Mouse (Mus musculus): ENCODE measurements around the gene Ube3a. TPM values are rescaled to one million over a fixed set of nuclear protein-coding genes. Genes with fewer than 3 reads are reported as not detected.

Ube3a gene
- polyA plus RNA-seq, 1 experiment from 2014 or later: 84.6 TPM

GRCm38 (mm10) chr7:59230304-59230703, 1.8 kb downstream of the Ube3a start:
- H3K27ac ChIP-seq (replicated peaks): no peak overlapping the region
- H3K9me3 ChIP-seq (ENCODE audit: control insufficient read depth, low read length): no peaks in the 10 kb centered on the region
- no peak overlapping the region for H3K9ac ChIP-seq (ENCODE audit: low read length)

GRCm38 (mm10) chr7:59230768-59231167, 2.2 kb downstream of the Ube3a start:
- Histone ChIP-seq H3K9me3 (ENCODE audit: control insufficient read depth, low read length) (no peaks in the 10 kb centered on the region), H3K4me2 (replicated peaks; ENCODE audit: low read depth) (peak overlapping the region; percentile 21; the same call in 1 of the 2 replicates), H3K9ac (ENCODE audit: low read length) (no peak overlapping the region), H3K36me3 (ENCODE audit: control insufficient read depth, insufficient read depth, low read length) (no peaks in the 10 kb centered on the region), H3K4me3 (ENCODE audit: low read depth, low read length) (no peak overlapping the region), H3K27me3 (ENCODE audit: control insufficient read depth, insufficient read depth, low read length) (no peaks in the 10 kb centered on the region), H3K27ac (replicated peaks) (no peak overlapping the region), H3K4me1 (replicated peaks; ENCODE audit: control insufficient read depth, insufficient read depth) (no peaks in the 10 kb centered on the region)
- 59% methylated on average over 5 of the region's 5 CpGs for WGBS
- DNase-seq (ENCODE audit: low spot score) (no peak), ATAC-seq (ENCODE audit: low FRiP score, low TSS enrichment) (no peak)
- TF ChIP-seq CTCF (IDR thresholded peaks at IDR 0.05; ENCODE audit: low read depth) (no peak), EP300 (optimal IDR thresholded peaks at IDR 0.05) (no peak)

More at GRCm38 (mm10) chr7:59230304-59230703, 1.8 kb downstream of the Ube3a start:
- H3K4me2 ChIP-seq (replicated peaks; ENCODE audit: low read depth): peak overlapping the region; percentile 66
- peak overlapping the region; percentile 94 for H3K4me3 ChIP-seq (ENCODE audit: low read depth, low read length)
- TF ChIP-seq EP300 (optimal IDR thresholded peaks at IDR 0.05): no peak
- no peak for TF ChIP-seq CTCF (IDR thresholded peaks at IDR 0.05; ENCODE audit: low read depth)
- ATAC-seq (ENCODE audit: low FRiP score, low TSS enrichment) (no peak), DNase-seq (ENCODE audit: low spot score) (no peak)
- H3K4me1 ChIP-seq (replicated peaks; ENCODE audit: control insufficient read depth, insufficient read depth): no peaks in the 10 kb centered on the region
- H3K27me3 ChIP-seq (ENCODE audit: control insufficient read depth, insufficient read depth, low read length): no peaks in the 10 kb centered on the region
- WGBS: 32% methylated on average over 4 of the region's 4 CpGs
- H3K36me3 ChIP-seq (ENCODE audit: control insufficient read depth, insufficient read depth, low read length): no peaks in the 10 kb centered on the region

- no peaks in the 10 kb centered on the region for H3K36me3 ChIP-seq (ENCODE audit: control insufficient read depth, insufficient read depth, low read length)
- 55% methylated on average over 1 of the region's 1 CpGs for WGBS
- no peak overlapping the region for H3K4me2 ChIP-seq (replicated peaks; ENCODE audit: low read depth)
These were observed 3.4 kb downstream of the Ube3a start for GRCm38 (mm10) chr7:59231960-59232359.

GRCm38 (mm10) chr7:59234773-59235401, 6.3 kb downstream of the Ube3a start:
- Histone ChIP-seq H3K27me3 (ENCODE audit: control insufficient read depth, insufficient read depth, low read length) (no peaks in the 10 kb centered on the region), H3K4me3 (ENCODE audit: low read depth, low read length) (no peak overlapping the region), H3K4me1 (replicated peaks; ENCODE audit: control insufficient read depth, insufficient read depth) (no peaks in the 10 kb centered on the region), H3K9me3 (ENCODE audit: control insufficient read depth, low read length) (no peaks in the 10 kb centered on the region), H3K27ac (replicated peaks) (no peak overlapping the region), H3K36me3 (ENCODE audit: control insufficient read depth, insufficient read depth, low read length) (no peaks in the 10 kb centered on the region), H3K4me2 (replicated peaks; ENCODE audit: low read depth) (no peak overlapping the region), H3K9ac (ENCODE audit: low read length) (no peak overlapping the region)
- TF ChIP-seq CTCF (IDR thresholded peaks at IDR 0.05; ENCODE audit: low read depth): no peak
- TF ChIP-seq EP300 (optimal IDR thresholded peaks at IDR 0.05): no peak
- DNase-seq (ENCODE audit: low spot score) (no peak), ATAC-seq (ENCODE audit: low FRiP score, low TSS enrichment) (no peak)
- 88% methylated on average over 8 of the region's 8 CpGs for WGBS

More at GRCm38 (mm10) chr7:59231960-59232359, 3.4 kb downstream of the Ube3a start:
- Histone ChIP-seq H3K9ac (ENCODE audit: low read length) (no peak overlapping the region), H3K27ac (replicated peaks) (no peak overlapping the region), H3K4me3 (ENCODE audit: low read depth, low read length) (no peak overlapping the region), H3K27me3 (ENCODE audit: control insufficient read depth, insufficient read depth, low read length) (no peaks in the 10 kb centered on the region), H3K9me3 (ENCODE audit: control insufficient read depth, low read length) (no peaks in the 10 kb centered on the region), H3K4me1 (replicated peaks; ENCODE audit: control insufficient read depth, insufficient read depth) (no peaks in the 10 kb centered on the region)
- TF ChIP-seq CTCF (IDR thresholded peaks at IDR 0.05; ENCODE audit: low read depth) (no peak), EP300 (optimal IDR thresholded peaks at IDR 0.05) (no peak)
- no peak for ATAC-seq (ENCODE audit: low FRiP score, low TSS enrichment)
- no peak for DNase-seq (ENCODE audit: low spot score)

- Histone ChIP-seq H3K27me3 (ENCODE audit: control insufficient read depth, insufficient read depth, low read length) (no peaks in the 10 kb centered on the region), H3K4me2 (replicated peaks; ENCODE audit: low read depth) (no peak overlapping the region), H3K36me3 (ENCODE audit: control insufficient read depth, insufficient read depth, low read length) (no peaks in the 10 kb centered on the region), H3K9ac (ENCODE audit: low read length) (no peak overlapping the region), H3K4me1 (replicated peaks; ENCODE audit: control insufficient read depth, insufficient read depth) (no peaks in the 10 kb centered on the region), H3K9me3 (ENCODE audit: control insufficient read depth, low read length) (no peaks in the 10 kb centered on the region), H3K27ac (replicated peaks) (no peak overlapping the region), H3K4me3 (ENCODE audit: low read depth, low read length) (no peak overlapping the region)
- no peak for DNase-seq (ENCODE audit: low spot score)
- TF ChIP-seq EP300 (optimal IDR thresholded peaks at IDR 0.05): no peak
- TF ChIP-seq CTCF (IDR thresholded peaks at IDR 0.05; ENCODE audit: low read depth): no peak
- 51% methylated on average over 3 of the region's 3 CpGs for WGBS
- no peak for ATAC-seq (ENCODE audit: low FRiP score, low TSS enrichment)
These were observed 14.7 kb downstream of the Ube3a start for GRCm38 (mm10) chr7:59243257-59243656.

GRCm38 (mm10) chr7:59245541-59245940, 17.0 kb downstream of the Ube3a start:
- TF ChIP-seq EP300 (optimal IDR thresholded peaks at IDR 0.05): no peak
- TF ChIP-seq CTCF (IDR thresholded peaks at IDR 0.05; ENCODE audit: low read depth): peak; percentile 53
- WGBS: 94% methylated on average over 2 of the region's 2 CpGs
- Histone ChIP-seq H3K27ac (replicated peaks) (no peak overlapping the region), H3K36me3 (ENCODE audit: control insufficient read depth, insufficient read depth, low read length) (no peaks in the 10 kb centered on the region), H3K4me3 (ENCODE audit: low read depth, low read length) (no peak overlapping the region), H3K9ac (ENCODE audit: low read length) (no peak overlapping the region), H3K9me3 (ENCODE audit: control insufficient read depth, low read length) (no peaks in the 10 kb centered on the region), H3K4me2 (replicated peaks; ENCODE audit: low read depth) (no peak overlapping the region), H3K4me1 (replicated peaks; ENCODE audit: control insufficient read depth, insufficient read depth) (no peaks in the 10 kb centered on the region), H3K27me3 (ENCODE audit: control insufficient read depth, insufficient read depth, low read length) (no peaks in the 10 kb centered on the region)
- no peak for DNase-seq (ENCODE audit: low spot score)
- no peak for ATAC-seq (ENCODE audit: low FRiP score, low TSS enrichment)

Data from stomach, postnatal 0 days (tissue).